Mouse (Mus musculus) heart, postnatal 0 days (tissue): ENCODE data around the gene Olfr981. TPM values are rescaled to one million over a fixed set of nuclear protein-coding genes. Genes with fewer than 3 reads are reported as not detected.

Source experiments
- ATAC-seq: fragments of 200-750 bp; cut with Nextera tagmentation; 2 replicates; pipeline ENCODE4 v1.8.0; 2017; ENCODE audit warnings: low read depth, moderate number of reproducible peaks, moderate library complexity; ENCODE audit not compliant: insufficient read depth
- DNase-seq: peaks from one replicate; pipeline ENCODE4 v3.0.0-alpha.2; 2016; ENCODE audit warnings: low spot score
- H3K27ac ChIP-seq: fragments of 300-500 bp; sonication (generic); 2 replicates; pipeline ENCODE4 v1.5.1; 2014; ENCODE audit warnings: low read depth, mild to moderate bottlenecking
- H3K27me3 ChIP-seq: fragments of 300-500 bp; sonication (generic); 2 replicates; pipeline ENCODE4 v1.6.1; 2014; ENCODE audit warnings: low read length, mixed read lengths; ENCODE audit not compliant: control insufficient read depth, insufficient read depth
- H3K36me3 ChIP-seq: fragments of 300-500 bp; sonication (generic); replicated peaks from 2 replicates; pipeline ENCODE4 v1.6.1; 2014; ENCODE audit warnings: low read length, mixed read lengths; ENCODE audit not compliant: control insufficient read depth, insufficient read depth
- H3K4me1 ChIP-seq: fragments of 300-500 bp; sonication (generic); 2 replicates; pipeline ENCODE4 v1.6.1; 2014; ENCODE audit warnings: antibody characterized with exemption; ENCODE audit not compliant: control insufficient read depth, insufficient read depth
- H3K4me2 ChIP-seq: fragments of 300-500 bp; sonication (generic); 2 replicates; pipeline ENCODE4 v1.6.1; 2014; ENCODE audit warnings: low read depth, mild to moderate bottlenecking, low read length, moderate library complexity
- H3K4me3 ChIP-seq: fragments of 300-500 bp; sonication (generic); 2 replicates; pipeline ENCODE4 v1.5.1; 2014; ENCODE audit warnings: low read depth, low read length
- H3K9ac ChIP-seq: fragments of 300-500 bp; sonication (generic); replicated peaks from 2 replicates; pipeline ENCODE4 v1.6.1; 2014; ENCODE audit warnings: low read depth, low read length, mixed read lengths
- H3K9me3 ChIP-seq: fragments of 300-500 bp; sonication (generic); replicated peaks from 2 replicates; pipeline ENCODE4 v1.6.1; 2016; ENCODE audit warnings: low read length; ENCODE audit not compliant: control insufficient read depth
- CTCF ChIP-seq: IDR thresholded peaks from 2 replicates; pipeline ENCODE4 v1.5.1; 2016; ENCODE audit warnings: antibody characterized with exemption, control low read depth, low read depth
- EP300 ChIP-seq: IDR thresholded peaks from 2 replicates; pipeline ENCODE4 v1.6.1; 2016; ENCODE audit warnings: antibody characterized with exemption, low read depth
- WGBS: fragments of 180-500 bp; shearing (Covaris S2); extraction: QIAGEN DNeasy Blood & Tissue Kit; methylation state at CpG from one replicate; pipeline ENCODE4 v1.1.7; 2014; 5-methylcytosine and 5-hydroxymethylcytosine counted together
- polyA plus RNA-seq: library from polyadenylated mRNA; unstranded; fragments of >200 nt; fragmentation: Nextera tagmentation; extraction: Ambion mirVana; gene quantifications from 2 replicates; pipeline ENCODE4 v1.2.1, GENCODE M21; 2015
- total RNA-seq: library from RNA; depleted of rRNA; stranded (reverse); fragments of >200 nt; gene quantifications from 2 replicates; pipeline ENCODE4 v1.2.3, GENCODE M21; 2014; ENCODE audit warnings: low replicate concordance; rRNA removed

Olfr981 gene
- total and polyA plus RNA-seq, 2 experiments from 2014 or later = not detected

GRCm38 (mm10) chr9:40073529-40073928 lies 52.3 kb downstream of the Olfr981 start, which contains the start of gene Olfr982:
Gene Olfr982, plus strand, starts transcription at chr9:40073829.
- WGBS = 59% methylated on average over 2 of the region's 2 CpGs
- no peak for ATAC-seq

More at GRCm38 (mm10) chr9:40073529-40073928, 52.3 kb downstream of the Olfr981 start, which contains the start of gene Olfr982:
- Histone ChIP-seq H3K27ac (no peak within 1 kb of the TSS), H3K4me2 (no peak within 1 kb of the TSS), H3K9ac (no peak within 1 kb of the TSS), H3K9me3 (no peaks in the 10 kb centered on the region), H3K36me3 (no peaks in the 10 kb centered on the region), H3K27me3 (no peaks in the 10 kb centered on the region), H3K4me3 (no peak within 1 kb of the TSS), H3K4me1 (no peaks in the 10 kb centered on the region)
- TF ChIP-seq CTCF (no peak), EP300 (no peak)
- DNase-seq = no peak

Other genes starting within 250 kb of the Olfr981 start
- gene Olfr968, start 238.2 kb upstream of the Olfr981 start, total RNA-seq = not detected in 2 replicates
- gene Olfr968, start 238.2 kb upstream of the Olfr981 start, polyA plus RNA-seq = not detected in 2 replicates
- not detected in 2 replicates for gene Olfr969, start 230.5 kb upstream of the Olfr981 start, total RNA-seq
- gene Olfr969, start 230.5 kb upstream of the Olfr981 start, polyA plus RNA-seq = not detected in 2 replicates
- gene Olfr970, start 212.6 kb upstream of the Olfr981 start, total RNA-seq = not detected in 2 replicates
- not detected in 2 replicates for gene Olfr970, start 212.6 kb upstream of the Olfr981 start, polyA plus RNA-seq
- gene Olfr971, start 184.6 kb upstream of the Olfr981 start, total RNA-seq = not detected in 2 replicates
- gene Olfr971, start 184.6 kb upstream of the Olfr981 start, polyA plus RNA-seq = not detected in 2 replicates
- gene Olfr972, start 155.0 kb upstream of the Olfr981 start, total RNA-seq = not detected in 2 replicates
- gene Olfr972, start 155.0 kb upstream of the Olfr981 start, polyA plus RNA-seq = not detected in 2 replicates
- gene Olfr229, start 114.1 kb upstream of the Olfr981 start, total RNA-seq = not detected in 2 replicates
- gene Olfr229, start 114.1 kb upstream of the Olfr981 start, polyA plus RNA-seq = not detected in 2 replicates
- gene Olfr974, start 84.0 kb upstream of the Olfr981 start, total RNA-seq = not detected in 2 replicates
- gene Olfr974, start 84.0 kb upstream of the Olfr981 start, polyA plus RNA-seq = not detected in 2 replicates
- not detected in 2 replicates for gene Olfr975, start 69.4 kb upstream of the Olfr981 start, total RNA-seq
- not detected in 2 replicates for gene Olfr975, start 69.4 kb upstream of the Olfr981 start, polyA plus RNA-seq
- not detected in 2 replicates for gene Olfr976, start 60.3 kb upstream of the Olfr981 start, total RNA-seq
- gene Olfr976, start 60.3 kb upstream of the Olfr981 start, polyA plus RNA-seq = not detected in 2 replicates
- not detected in 2 replicates for gene Olfr978, start 29.4 kb upstream of the Olfr981 start, total RNA-seq
- not detected in 2 replicates for gene Olfr978, start 29.4 kb upstream of the Olfr981 start, polyA plus RNA-seq
- not detected in 2 replicates for gene Olfr979, start 18.0 kb upstream of the Olfr981 start, total RNA-seq
- gene Olfr979, start 18.0 kb upstream of the Olfr981 start, polyA plus RNA-seq = not detected in 2 replicates
- gene Olfr980, start 11.9 kb upstream of the Olfr981 start, total RNA-seq = not detected in 2 replicates
- not detected in 2 replicates for gene Olfr980, start 11.9 kb upstream of the Olfr981 start, polyA plus RNA-seq
- not detected in 2 replicates for gene Olfr982, start 52.4 kb downstream of the Olfr981 start, total RNA-seq
- gene Olfr982, start 52.4 kb downstream of the Olfr981 start, polyA plus RNA-seq = not detected in 2 replicates
- not detected in 2 replicates for gene Olfr983, start 72.1 kb downstream of the Olfr981 start, total RNA-seq
- gene Olfr983, start 72.1 kb downstream of the Olfr981 start, polyA plus RNA-seq = not detected in 2 replicates
- gene Olfr984, start 92.7 kb downstream of the Olfr981 start, total RNA-seq = not detected in 2 replicates
- gene Olfr984, start 92.7 kb downstream of the Olfr981 start, polyA plus RNA-seq = not detected in 2 replicates
- not detected in 2 replicates for gene Olfr985, start 108.7 kb downstream of the Olfr981 start, total RNA-seq
- not detected in 2 replicates for gene Olfr985, start 108.7 kb downstream of the Olfr981 start, polyA plus RNA-seq
- gene Tmem225, start 126.7 kb downstream of the Olfr981 start, total RNA-seq = not detected in 2 replicates
- gene Tmem225, start 126.7 kb downstream of the Olfr981 start, polyA plus RNA-seq = not detected in 2 replicates
- not detected in 2 replicates for gene Olfr986, start 159.5 kb downstream of the Olfr981 start, total RNA-seq
- gene Olfr986, start 159.5 kb downstream of the Olfr981 start, polyA plus RNA-seq = not detected in 2 replicates
- 1.5 TPM in 2 replicates for gene Zfp202, start 170.9 kb downstream of the Olfr981 start, total RNA-seq
- gene Zfp202, start 170.9 kb downstream of the Olfr981 start, polyA plus RNA-seq = 2.1 and 2.4 TPM in 2 replicates
- gene Scn3b, start 247.8 kb downstream of the Olfr981 start, total RNA-seq = 0.54 and 5.5 TPM in 2 replicates
- gene Scn3b, start 247.8 kb downstream of the Olfr981 start, polyA plus RNA-seq = 0.60 and 0.75 TPM in 2 replicates